Mouse (Mus musculus): Measurements from ENCODE around the gene Fhod1. TPM values are rescaled to one million over a fixed set of nuclear protein-coding genes. Genes with fewer than 3 reads are reported as not detected.
A peak's percentile ranks its signal among the peaks of the same experiment; 100 is the strongest.

Gene Fhod1
- polyA plus RNA-seq, 1 experiment: 58.1 TPM

GRCm38 (mm10) chr8:105361751-105362702 is 14.3 kb upstream of the Fhod1 start:
- 62% methylated on average over 12 of the region's 12 CpGs for WGBS
- H3K4me1 ChIP-seq (ENCODE audit: control insufficient read depth, insufficient read depth, insufficient read length): no peaks in the 10 kb centered on the region
- no peaks in the 10 kb centered on the region for H3K36me3 ChIP-seq (ENCODE audit: control insufficient read depth, insufficient read depth, low read length)
- DNase-seq (ENCODE audit: low read depth in 1 of 2, low spot score in 2 of 2): no peak
- H3K27ac ChIP-seq (ENCODE audit: insufficient read depth, low read length): no peak overlapping the region
- H3K4me3 ChIP-seq (ENCODE audit: extremely low read depth, insufficient read depth, insufficient read length): no peak overlapping the region
- no peak for TF ChIP-seq POLR2A (IDR thresholded peaks at IDR 0.05; ENCODE audit: low read depth, low read length)
- no peak for TF ChIP-seq CTCF (IDR thresholded peaks at IDR 0.05; ENCODE audit: extremely low read depth, insufficient read depth, insufficient read length, insufficient replicate concordance)
- no peaks in the 10 kb centered on the region for H3K27me3 ChIP-seq (ENCODE audit: control insufficient read depth, insufficient read depth, low read length)

- H3K27ac ChIP-seq (ENCODE audit: insufficient read depth, low read length): no peak overlapping the region
- peaks cover 2% of the 10 kb centered on the region; the same call in 1 of the 2 replicates for H3K4me1 ChIP-seq (ENCODE audit: control insufficient read depth, insufficient read depth, insufficient read length)
- 74% methylated on average over 4 of the region's 4 CpGs for WGBS
- H3K27me3 ChIP-seq (ENCODE audit: control insufficient read depth, insufficient read depth, low read length): no peaks in the 10 kb centered on the region
- H3K4me3 ChIP-seq (ENCODE audit: extremely low read depth, insufficient read depth, insufficient read length): no peak overlapping the region
- no peak for TF ChIP-seq POLR2A (IDR thresholded peaks at IDR 0.05; ENCODE audit: low read depth, low read length)
- TF ChIP-seq CTCF (IDR thresholded peaks at IDR 0.05; ENCODE audit: extremely low read depth, insufficient read depth, insufficient read length, insufficient replicate concordance): no peak
- DNase-seq (ENCODE audit: low read depth in 1 of 2, low spot score in 2 of 2): no peak
- no peaks in the 10 kb centered on the region for H3K36me3 ChIP-seq (ENCODE audit: control insufficient read depth, insufficient read depth, low read length)
Observed at GRCm38 (mm10) chr8:105359646-105360045, 11.9 kb upstream of the Fhod1 start.

- no peak for DNase-seq (ENCODE audit: low read depth in 1 of 2, low spot score in 2 of 2)
- H3K4me1 ChIP-seq (ENCODE audit: control insufficient read depth, insufficient read depth, insufficient read length): peaks cover 2% of the 10 kb centered on the region; the same call in 1 of the 2 replicates
- no peaks in the 10 kb centered on the region for H3K36me3 ChIP-seq (ENCODE audit: control insufficient read depth, insufficient read depth, low read length)
- no peak overlapping the region for H3K27ac ChIP-seq (ENCODE audit: insufficient read depth, low read length)
- 93% methylated on average over 15 of the region's 15 CpGs for WGBS
- H3K4me3 ChIP-seq (ENCODE audit: extremely low read depth, insufficient read depth, insufficient read length): no peak overlapping the region
- TF ChIP-seq POLR2A (IDR thresholded peaks at IDR 0.05; ENCODE audit: low read depth, low read length) (no peak), CTCF (IDR thresholded peaks at IDR 0.05; ENCODE audit: extremely low read depth, insufficient read depth, insufficient read length, insufficient replicate concordance) (no peak)
- no peaks in the 10 kb centered on the region for H3K27me3 ChIP-seq (ENCODE audit: control insufficient read depth, insufficient read depth, low read length)
Observed at GRCm38 (mm10) chr8:105359208-105359607, 11.5 kb upstream of the Fhod1 start.

GRCm38 (mm10) chr8:105356681-105357080 is 8.9 kb upstream of the Fhod1 start:
- no peak for DNase-seq (ENCODE audit: low read depth in 1 of 2, low spot score in 2 of 2)
- H3K27ac ChIP-seq (ENCODE audit: insufficient read depth, low read length): no peak overlapping the region
- H3K4me3 ChIP-seq (ENCODE audit: extremely low read depth, insufficient read depth, insufficient read length): no peak overlapping the region
- H3K36me3 ChIP-seq (ENCODE audit: control insufficient read depth, insufficient read depth, low read length): no peaks in the 10 kb centered on the region
- no peaks in the 10 kb centered on the region for H3K27me3 ChIP-seq (ENCODE audit: control insufficient read depth, insufficient read depth, low read length)
- TF ChIP-seq POLR2A (IDR thresholded peaks at IDR 0.05; ENCODE audit: low read depth, low read length): no peak
- TF ChIP-seq CTCF (IDR thresholded peaks at IDR 0.05; ENCODE audit: extremely low read depth, insufficient read depth, insufficient read length, insufficient replicate concordance): no peak
- WGBS: 97% methylated on average over 14 of the region's 14 CpGs
- H3K4me1 ChIP-seq (ENCODE audit: control insufficient read depth, insufficient read depth, insufficient read length): peaks cover 2% of the 10 kb centered on the region; the same call in 1 of the 2 replicates

GRCm38 (mm10) chr8:105355179-105356024 is 7.6 kb upstream of the Fhod1 start:
- peaks cover 2% of the 10 kb centered on the region; the same call in 1 of the 2 replicates for H3K4me1 ChIP-seq (ENCODE audit: control insufficient read depth, insufficient read depth, insufficient read length)
- H3K27ac ChIP-seq (ENCODE audit: insufficient read depth, low read length): no peak overlapping the region
- DNase-seq (ENCODE audit: low read depth in 1 of 2, low spot score in 2 of 2): peak in 1 of 2 experiments; percentile 49
- no peak for TF ChIP-seq POLR2A (IDR thresholded peaks at IDR 0.05; ENCODE audit: low read depth, low read length)
- no peak for TF ChIP-seq CTCF (IDR thresholded peaks at IDR 0.05; ENCODE audit: extremely low read depth, insufficient read depth, insufficient read length, insufficient replicate concordance)
- 59% methylated on average over 26 of the region's 26 CpGs for WGBS
- H3K4me3 ChIP-seq (ENCODE audit: extremely low read depth, insufficient read depth, insufficient read length): no peak overlapping the region
- H3K36me3 ChIP-seq (ENCODE audit: control insufficient read depth, insufficient read depth, low read length): no peaks in the 10 kb centered on the region
- no peaks in the 10 kb centered on the region for H3K27me3 ChIP-seq (ENCODE audit: control insufficient read depth, insufficient read depth, low read length)

- Histone ChIP-seq H3K4me3 (ENCODE audit: extremely low read depth, insufficient read depth, insufficient read length) (no peak overlapping the region), H3K27me3 (ENCODE audit: control insufficient read depth, insufficient read depth, low read length) (no peaks in the 10 kb centered on the region; the same call in 1 of the 2 replicates), H3K4me1 (ENCODE audit: control insufficient read depth, insufficient read depth, insufficient read length) (peaks cover 2% of the 10 kb centered on the region; the same call in 1 of the 2 replicates), H3K36me3 (ENCODE audit: control insufficient read depth, insufficient read depth, low read length) (no peaks in the 10 kb centered on the region), H3K27ac (ENCODE audit: insufficient read depth, low read length) (no peak overlapping the region)
- 91% methylated on average over 4 of the region's 4 CpGs for whole genome bisulfite sequencing
- TF ChIP-seq POLR2A (IDR thresholded peaks at IDR 0.05; ENCODE audit: low read depth, low read length) (no peak), CTCF (IDR thresholded peaks at IDR 0.05; ENCODE audit: extremely low read depth, insufficient read depth, insufficient read length, insufficient replicate concordance) (no peak)
- no peak for DNase-seq (ENCODE audit: low read depth in 1 of 2, low spot score in 2 of 2)
Observed at GRCm38 (mm10) chr8:105354549-105354948, 6.8 kb upstream of the Fhod1 start.

Data from spleen, adult 2 months (tissue).